Mouse (Mus musculus) stomach, embryonic 14.5 days (tissue): Measurements from ENCODE around the gene Xpo4. TPM values are rescaled to one million over a fixed set of nuclear protein-coding genes. Genes with fewer than 3 reads are reported as not detected.

ENCODE experiments used
- ATAC-seq: fragments of 200-750 bp; cut with Nextera tagmentation; 2 replicates; pipeline ENCODE4 v1.8.0; 2017; ENCODE audit warnings: low read depth, moderate TSS enrichment; ENCODE audit not compliant: insufficient number of reproducible peaks, insufficient read depth, low FRiP score
- H3K27ac ChIP-seq: fragments of 300-500 bp; sonication (generic); 2 replicates; pipeline ENCODE4 v1.5.1; 2014; ENCODE audit warnings: mild to moderate bottlenecking, low read length, moderate library complexity, mixed read lengths
- H3K27me3 ChIP-seq: fragments of 300-500 bp; sonication (generic); 2 replicates; pipeline ENCODE4 v1.6.1; 2014; ENCODE audit warnings: low read length, control low read depth, mixed read lengths; ENCODE audit not compliant: control insufficient read depth, insufficient read depth
- H3K36me3 ChIP-seq: fragments of 300-500 bp; sonication (generic); 2 replicates; pipeline ENCODE4 v1.6.1; 2014; ENCODE audit warnings: mild to moderate bottlenecking, control low read depth, low read length, moderate library complexity, mixed read lengths; ENCODE audit not compliant: control insufficient read depth, insufficient read depth
- H3K4me1 ChIP-seq: fragments of 300-500 bp; sonication (generic); 2 replicates; pipeline ENCODE4 v1.6.1; 2014; ENCODE audit warnings: low read length, control low read depth, mixed read lengths; ENCODE audit not compliant: control insufficient read depth, insufficient read depth
- H3K4me2 ChIP-seq: fragments of 300-500 bp; sonication (generic); replicated peaks from 2 replicates; pipeline ENCODE4 v1.6.1; 2014; ENCODE audit warnings: low read depth, low read length, control low read depth
- H3K4me3 ChIP-seq: fragments of 300-500 bp; sonication (generic); 2 replicates; pipeline ENCODE4 v1.5.1; 2014; ENCODE audit warnings: low read depth, low read length, control low read depth
- H3K9ac ChIP-seq: fragments of 300-500 bp; sonication (generic); replicated peaks from 2 replicates; pipeline ENCODE4 v1.6.1; 2014; ENCODE audit warnings: low read depth, mild to moderate bottlenecking, control low read depth, low read length, moderate library complexity, mixed read lengths
- H3K9me3 ChIP-seq: fragments of 300-500 bp; sonication (generic); 2 replicates; pipeline ENCODE4 v1.6.1; 2016; ENCODE audit warnings: low read depth, low read length, control low read depth; ENCODE audit not compliant: control insufficient read depth
- WGBS: fragments of 180-500 bp; shearing (Covaris S2); extraction: QIAGEN DNeasy Blood & Tissue Kit; methylation state at CpG from one replicate; pipeline ENCODE4 v1.1.7; 2014; 5-methylcytosine and 5-hydroxymethylcytosine counted together
- polyA plus RNA-seq: library from polyadenylated mRNA; unstranded; fragments of >200 nt; fragmentation: Nextera tagmentation; extraction: Ambion mirVana; gene quantifications from 2 replicates; pipeline ENCODE4 v1.2.1, GENCODE M21; 2014

The Xpo4 gene
- polyA plus RNA-seq, 1 experiment from 2014 or later, result 36.2 TPM

DNA sequence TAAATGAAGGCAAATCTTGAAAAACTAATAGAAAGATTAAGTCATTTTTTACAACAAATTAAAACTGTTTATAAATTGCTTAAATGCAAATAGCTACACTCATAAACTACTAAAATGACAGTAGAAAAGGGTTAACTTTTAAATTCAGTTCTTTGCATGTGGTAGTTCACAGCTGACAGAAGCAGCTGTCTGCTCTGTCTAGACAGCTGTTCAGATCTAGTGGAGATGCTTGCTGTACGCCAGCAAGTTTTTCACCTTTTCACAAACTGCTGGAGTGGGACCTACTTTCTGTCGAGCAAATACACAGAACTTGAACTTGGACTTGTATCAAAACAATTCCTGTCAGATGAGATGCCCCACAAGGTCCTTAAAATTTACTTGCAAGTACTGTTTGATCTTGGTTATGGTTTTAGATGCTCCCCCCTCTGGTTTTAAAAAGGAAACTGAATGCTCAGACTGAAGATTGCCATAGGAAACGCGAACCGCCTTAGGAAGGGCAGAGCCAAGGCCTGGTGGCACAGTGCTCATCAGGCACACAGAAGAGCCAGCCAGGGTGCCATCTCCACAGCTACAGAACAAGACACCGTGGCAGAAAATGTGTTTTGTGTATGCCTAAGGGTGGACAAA lies 48.8 kb downstream of the Xpo4 start:
- H3K9me3 ChIP-seq, result no peaks in the 10 kb centered on the region
- WGBS, result 77% methylated on average over 6 of the region's 6 CpGs

DNA sequence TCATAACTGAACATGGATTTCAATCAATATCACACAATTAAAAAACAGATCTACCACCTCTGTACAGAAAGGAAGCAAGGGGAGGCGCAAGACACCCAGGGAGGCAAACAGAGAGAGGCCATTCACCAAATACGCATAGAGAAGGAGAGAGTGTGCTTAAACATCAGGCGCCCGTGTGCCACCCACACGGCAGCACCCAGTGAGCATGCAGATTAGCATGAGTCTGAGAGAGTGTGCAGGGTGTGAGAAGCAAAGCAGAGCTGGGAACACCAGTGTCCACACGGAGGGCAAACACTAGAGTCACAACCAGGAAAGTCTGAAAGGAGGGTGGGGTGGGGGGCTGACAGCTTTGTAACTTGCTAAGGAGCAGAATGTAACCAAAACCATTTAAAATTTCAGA lies 49.4 kb downstream of the Xpo4 start:
- Histone ChIP-seq H3K9me3 (no peaks in the 10 kb centered on the region), H3K27ac (no peak overlapping the region), H3K9ac (no peak overlapping the region), H3K27me3 (no peaks in the 10 kb centered on the region), H3K4me1 (no peaks in the 10 kb centered on the region), H3K4me3 (no peak overlapping the region), H3K36me3 (0 out of 2 replicates have a peak, but pooled peaks cover 4% of the 10 kb centered on the region), H3K4me2 (no peak overlapping the region)
- WGBS, result 81% methylated on average over 6 of the region's 6 CpGs
- no peak for ATAC-seq

More for the DNA sequence above, 48.8 kb downstream of the Xpo4 start:
- Histone ChIP-seq H3K27ac (no peak overlapping the region), H3K4me1 (no peaks in the 10 kb centered on the region), H3K4me3 (no peak overlapping the region), H3K4me2 (no peak overlapping the region), H3K27me3 (no peaks in the 10 kb centered on the region), H3K9ac (no peak overlapping the region), H3K36me3 (0 out of 2 replicates have a peak, but pooled peaks cover 4% of the 10 kb centered on the region)
- no peak for ATAC-seq

DNA sequence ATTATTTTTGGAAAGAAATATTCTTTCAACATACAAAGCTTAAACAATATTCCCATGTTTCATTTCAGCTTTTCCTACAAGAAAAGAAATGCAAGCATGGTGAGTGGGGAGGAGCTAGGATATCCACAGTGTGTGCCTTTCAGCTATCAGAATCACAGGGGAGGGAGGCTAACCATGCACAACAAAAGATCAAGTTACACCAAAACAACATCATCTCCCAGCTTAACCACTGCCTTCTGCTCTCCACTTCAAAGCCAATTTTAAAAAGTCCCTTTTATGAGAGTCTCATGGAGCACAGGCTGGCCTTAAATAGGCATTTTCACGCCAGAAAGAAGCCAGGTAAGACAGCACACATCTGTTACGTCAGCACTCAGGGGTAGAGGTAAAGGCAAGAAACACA lies 54.2 kb downstream of the Xpo4 start:
- no peak for ATAC-seq
- WGBS, result 74% methylated on average over 2 of the region's 2 CpGs
- Histone ChIP-seq H3K4me3 (no peak overlapping the region), H3K4me1 (0 out of 2 replicates have a peak, but pooled peaks cover 2% of the 10 kb centered on the region), H3K36me3 (no peaks in the 10 kb centered on the region; the same call in 1 of the 2 replicates), H3K27me3 (no peaks in the 10 kb centered on the region), H3K27ac (no peak overlapping the region), H3K4me2 (no peak overlapping the region), H3K9ac (no peak overlapping the region), H3K9me3 (no peaks in the 10 kb centered on the region)

DNA sequence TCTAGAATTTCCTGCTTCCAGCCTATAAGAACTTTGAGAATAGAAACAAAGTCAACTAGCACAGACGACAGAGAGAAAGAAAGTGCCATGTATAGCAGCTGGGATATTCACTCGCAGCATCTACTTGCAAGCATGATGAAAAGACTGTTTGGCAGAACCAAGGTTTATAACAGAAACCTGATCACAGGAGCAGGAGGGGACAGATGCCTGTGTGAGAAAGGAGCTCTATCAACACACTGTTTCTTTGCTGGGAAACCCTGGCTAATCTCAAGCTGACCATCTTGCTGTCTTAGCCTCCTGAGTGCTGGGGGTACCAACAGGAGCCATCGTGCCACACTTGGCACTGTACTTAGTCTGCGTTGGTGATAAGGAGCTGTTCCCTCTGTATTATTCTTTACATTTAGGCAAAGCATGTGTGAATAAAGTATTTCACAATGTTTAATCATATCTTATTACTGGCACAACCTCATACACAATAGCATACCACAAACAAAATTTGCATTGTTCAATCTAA lies 55.4 kb downstream of the Xpo4 start:
- H3K27me3 ChIP-seq, result no peaks in the 10 kb centered on the region
- ATAC-seq, result no peak
- 73% methylated on average over 4 of the region's 4 CpGs for WGBS
- H3K36me3 ChIP-seq, result no peaks in the 10 kb centered on the region; the same call in 1 of the 2 replicates
- no peak overlapping the region for H3K9ac ChIP-seq
- H3K4me3 ChIP-seq, result no peak overlapping the region
- H3K9me3 ChIP-seq, result no peaks in the 10 kb centered on the region
- 0 out of 2 replicates have a peak, but pooled peaks cover 2% of the 10 kb centered on the region for H3K4me1 ChIP-seq
- no peak overlapping the region for H3K4me2 ChIP-seq
- no peak overlapping the region for H3K27ac ChIP-seq

DNA sequence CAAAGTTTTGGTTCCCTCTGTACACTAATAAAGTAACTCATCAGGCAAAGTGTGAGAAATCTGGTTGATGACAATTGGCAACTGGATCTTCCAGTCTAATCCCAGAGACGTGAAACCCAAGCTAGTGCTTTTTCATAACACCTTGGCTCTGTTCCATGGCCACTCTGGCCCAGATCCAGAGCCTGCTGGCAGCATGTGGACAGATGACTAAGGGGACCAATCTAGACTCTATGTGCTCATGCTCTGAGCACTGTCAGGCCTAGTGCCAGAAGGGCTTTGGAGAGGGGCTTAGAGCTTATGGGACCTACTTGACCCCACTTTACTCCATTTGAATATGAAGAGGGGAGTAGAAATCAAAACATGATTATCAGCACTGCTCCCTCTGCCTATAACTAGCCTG lies 57.7 kb downstream of the Xpo4 start:
- no peaks in the 10 kb centered on the region for H3K27me3 ChIP-seq
- H3K9me3 ChIP-seq, result no peaks in the 10 kb centered on the region
- 0% methylated on average over 1 of the region's 1 CpGs for WGBS
- H3K9ac ChIP-seq, result no peak overlapping the region
- peaks cover 11% of the 10 kb centered on the region; the same call in 1 of the 2 replicates for H3K36me3 ChIP-seq
- H3K4me1 ChIP-seq, result 0 out of 2 replicates have a peak, but pooled peaks cover 2% of the 10 kb centered on the region
- ATAC-seq, result peak; percentile 67; the same call in 1 of the 2 replicates
- no peak overlapping the region for H3K4me2 ChIP-seq
- H3K4me3 ChIP-seq, result no peak overlapping the region
- H3K27ac ChIP-seq, result 0 out of 2 replicates have a peak overlapping the region, but pooled peaks have one; percentile 7

DNA sequence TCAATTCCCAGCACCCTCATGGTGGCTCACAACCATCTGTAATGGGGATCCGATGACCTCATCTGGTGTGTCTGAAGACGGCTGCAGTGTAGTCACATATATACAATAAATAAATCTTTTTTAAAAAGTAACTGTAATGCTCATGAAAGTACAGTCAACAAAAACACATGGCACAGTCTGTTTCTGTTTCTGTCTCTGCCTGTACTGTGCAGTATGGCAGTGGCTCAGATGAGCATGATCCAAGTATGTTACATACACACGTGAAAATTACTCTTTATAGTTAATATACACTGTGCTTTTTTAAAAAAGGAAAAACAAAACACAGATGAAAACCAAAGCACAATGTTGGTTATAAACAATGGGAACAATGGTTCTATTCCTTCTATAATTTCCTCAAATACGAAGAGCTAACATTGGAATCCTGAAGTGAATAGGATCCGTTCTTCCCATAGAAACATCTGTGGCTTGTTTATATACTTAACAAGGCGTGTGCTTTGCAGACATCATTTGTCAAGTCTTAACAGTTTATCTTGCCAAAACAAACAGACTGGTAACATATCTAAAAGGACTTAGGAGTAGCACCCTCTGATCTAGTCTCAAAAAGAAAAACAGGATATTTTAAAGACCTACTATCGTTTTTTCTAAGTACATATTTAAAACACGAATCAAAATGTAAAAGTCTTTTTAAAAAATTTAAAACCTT lies 58.4 kb downstream of the Xpo4 start:
- no peak overlapping the region for H3K9ac ChIP-seq
- no peaks in the 10 kb centered on the region for H3K27me3 ChIP-seq
- ATAC-seq, result no peak
- H3K27ac ChIP-seq, result no peak overlapping the region
- WGBS, result 34% methylated on average over 8 of the region's 8 CpGs
- peaks cover 16% of the 10 kb centered on the region for H3K36me3 ChIP-seq
- H3K9me3 ChIP-seq, result no peaks in the 10 kb centered on the region
- no peak overlapping the region for H3K4me3 ChIP-seq
- H3K4me1 ChIP-seq, result 0 out of 2 replicates have a peak, but pooled peaks cover 2% of the 10 kb centered on the region
- no peak overlapping the region for H3K4me2 ChIP-seq

DNA sequence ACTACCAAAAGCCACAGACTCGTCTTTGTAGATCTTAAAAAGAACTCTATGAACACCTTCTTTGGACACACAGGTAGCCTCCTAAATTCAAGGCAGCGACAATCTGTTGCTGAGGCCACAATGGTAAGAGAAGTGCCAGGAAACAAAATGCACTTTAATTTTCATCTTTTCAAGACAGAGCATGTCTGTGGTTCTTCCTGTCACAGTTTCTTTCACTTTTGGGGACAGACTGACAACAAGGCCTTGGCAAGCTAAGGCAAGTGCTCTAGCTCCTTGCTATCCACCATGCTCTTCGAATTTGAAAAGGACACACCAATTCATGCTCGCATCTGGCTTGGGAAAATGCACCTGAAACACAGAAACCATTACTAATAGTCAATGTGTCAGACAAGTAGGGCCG lies 72.0 kb downstream of the Xpo4 start:
- no peaks in the 10 kb centered on the region for H3K9me3 ChIP-seq
- no peaks in the 10 kb centered on the region for H3K4me1 ChIP-seq
- H3K4me3 ChIP-seq, result no peak overlapping the region
- no peak for ATAC-seq
- no peak overlapping the region for H3K27ac ChIP-seq
- peaks cover 36% of the 10 kb centered on the region for H3K36me3 ChIP-seq
- WGBS, result 94% methylated on average over 5 of the region's 5 CpGs
- H3K27me3 ChIP-seq, result no peaks in the 10 kb centered on the region
- H3K9ac ChIP-seq, result no peak overlapping the region
- H3K4me2 ChIP-seq, result no peak overlapping the region

DNA sequence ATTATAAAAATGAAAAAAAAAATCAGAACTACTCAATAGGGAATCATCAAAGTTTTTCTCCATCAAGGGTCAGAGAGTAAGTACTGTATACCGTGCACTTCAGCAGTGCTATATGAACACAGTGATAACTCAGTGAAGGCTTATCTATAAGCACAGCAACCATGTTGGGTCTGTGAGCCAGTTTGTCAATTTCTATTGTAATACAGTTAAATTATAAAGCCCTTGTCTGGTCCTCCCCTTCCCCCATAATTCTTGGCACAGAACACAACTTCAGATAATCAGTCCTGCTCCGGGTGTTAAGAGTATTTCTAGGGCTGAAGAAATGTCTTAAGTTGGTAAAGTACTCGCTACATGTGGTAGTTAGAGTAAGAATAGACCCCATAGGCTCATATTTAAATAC lies 73.4 kb downstream of the Xpo4 start:
- Histone ChIP-seq H3K9me3 (no peaks in the 10 kb centered on the region), H3K4me2 (no peak overlapping the region), H3K4me1 (no peaks in the 10 kb centered on the region), H3K27me3 (no peaks in the 10 kb centered on the region), H3K27ac (no peak overlapping the region), H3K9ac (no peak overlapping the region), H3K36me3 (peaks cover 41% of the 10 kb centered on the region), H3K4me3 (no peak overlapping the region)
- no peak for ATAC-seq
- WGBS, result 88% methylated on average over 3 of the region's 3 CpGs
